Mouse (Mus musculus): ENCODE measurements around the gene Zdhhc5.
"Not testable (repeated sequence)": the region's sequence is repeated elsewhere in the genome, so short reads cannot be mapped to it uniquely, and the experiment has no call there.

Gene Zdhhc5

GRCm38 (mm10) chr2:84734351-84734864 is 19.4 kb upstream of the Zdhhc5 start:
- no peak for DNase-seq

- DNase-seq, result no peak
Observed at GRCm38 (mm10) chr2:84733579-84734300, 18.8 kb upstream of the Zdhhc5 start, which contains the start of gene Ypel4. Gene Ypel4 (plus strand): TSS chr2:84734058.

- no peak for DNase-seq
Observed at GRCm38 (mm10) chr2:84732394-84732793, 17.4 kb upstream of the Zdhhc5 start.

- DNase-seq, result peak; percentile 18
Observed at GRCm38 (mm10) chr2:84731206-84731605, 16.2 kb upstream of the Zdhhc5 start.

- not testable (repeated sequence) for DNase-seq
Observed at GRCm38 (mm10) chr2:84728191-84728590, 13.2 kb upstream of the Zdhhc5 start.

- peak; percentile 98 for DNase-seq
Observed at GRCm38 (mm10) chr2:84727172-84727858, 12.3 kb upstream of the Zdhhc5 start, which contains the start of gene Clp1. Gene Clp1 (minus strand): TSS chr2:84727350.

GRCm38 (mm10) chr2:84726716-84727115 is 11.7 kb upstream of the Zdhhc5 start:
- no peak for DNase-seq

GRCm38 (mm10) chr2:84725770-84726169 is 10.8 kb upstream of the Zdhhc5 start:
- DNase-seq, result no peak

- DNase-seq, result no peak
Observed at GRCm38 (mm10) chr2:84723856-84724255, 8.9 kb upstream of the Zdhhc5 start.

GRCm38 (mm10) chr2:84721182-84721581 is 6.2 kb upstream of the Zdhhc5 start:
- no peak for DNase-seq

- no peak for DNase-seq
Observed at GRCm38 (mm10) chr2:84720718-84721117, 5.7 kb upstream of the Zdhhc5 start.

GRCm38 (mm10) chr2:84717357-84717756 is 2.4 kb upstream of the Zdhhc5 start:
- no peak for DNase-seq

GRCm38 (mm10) chr2:84716423-84717355 is 1.7 kb upstream of the Zdhhc5 start:
- DNase-seq, result no peak

GRCm38 (mm10) chr2:84715562-84716361 is 782 bp upstream of the Zdhhc5 start:
- DNase-seq, result peak; percentile 83

GRCm38 (mm10) chr2:84714422-84714810 is 564 bp downstream of the Zdhhc5 start:
- DNase-seq, result no peak

GRCm38 (mm10) chr2:84711898-84712297 is 3.1 kb downstream of the Zdhhc5 start:
- DNase-seq, result no peak

- no peak for DNase-seq
Observed at GRCm38 (mm10) chr2:84707523-84707922, 7.5 kb downstream of the Zdhhc5 start.

- no peak for DNase-seq
Observed at GRCm38 (mm10) chr2:84705295-84705694, 9.7 kb downstream of the Zdhhc5 start.

- DNase-seq, result no peak
Observed at GRCm38 (mm10) chr2:84704329-84704728, 10.7 kb downstream of the Zdhhc5 start.

GRCm38 (mm10) chr2:84703497-84703896 is 11.5 kb downstream of the Zdhhc5 start:
- DNase-seq, result no peak

- no peak for DNase-seq
Observed at GRCm38 (mm10) chr2:84695007-84695695, 19.8 kb downstream of the Zdhhc5 start.

Measured in kidney, adult 18-20 months (tissue).